Mouse (Mus musculus) stomach, postnatal 0 days (tissue): Measurements from ENCODE around the gene Catsperz. TPM values are rescaled to one million over a fixed set of nuclear protein-coding genes. Genes with fewer than 3 reads are reported as not detected.

Experiments
- ATAC-seq: fragments of 200-750 bp; cut with Nextera tagmentation; 2 replicates; pipeline ENCODE4 v1.8.0; 2017; ENCODE audit not compliant: low FRiP score, low TSS enrichment
- DNase-seq: peaks from one replicate; pipeline ENCODE4 v3.0.0-alpha.2; 2016; ENCODE audit warnings: low spot score
- H3K27ac ChIP-seq: fragments of 300-500 bp; sonication (generic); replicated peaks from 2 replicates; pipeline ENCODE4 v1.5.1; 2014; ENCODE audit warnings: mild to moderate bottlenecking, control low read depth
- H3K27me3 ChIP-seq: fragments of 300-500 bp; sonication (generic); 2 replicates; pipeline ENCODE4 v1.6.1; 2014; ENCODE audit warnings: low read length; ENCODE audit not compliant: control insufficient read depth, insufficient read depth
- H3K36me3 ChIP-seq: fragments of 300-500 bp; sonication (generic); 2 replicates; pipeline ENCODE4 v1.6.1; 2014; ENCODE audit warnings: low read length, mixed read lengths; ENCODE audit not compliant: control insufficient read depth, insufficient read depth
- H3K4me1 ChIP-seq: fragments of 300-500 bp; sonication (generic); replicated peaks from 2 replicates; pipeline ENCODE4 v1.6.1; 2014; ENCODE audit warnings: antibody characterized with exemption; ENCODE audit not compliant: control insufficient read depth, insufficient read depth
- H3K4me2 ChIP-seq: fragments of 300-500 bp; sonication (generic); replicated peaks from 2 replicates; pipeline ENCODE4 v1.6.1; 2014; ENCODE audit warnings: low read depth, mild to moderate bottlenecking, control low read depth, moderate library complexity
- H3K4me3 ChIP-seq: fragments of 300-500 bp; sonication (generic); 2 replicates; pipeline ENCODE4 v1.5.1; 2014; ENCODE audit warnings: low read depth, low read length, control low read depth
- H3K9ac ChIP-seq: fragments of 300-500 bp; sonication (generic); 2 replicates; pipeline ENCODE4 v1.6.1; 2014; ENCODE audit warnings: mild to moderate bottlenecking, low read length, control low read depth, mixed read lengths
- H3K9me3 ChIP-seq: fragments of 300-500 bp; sonication (generic); 2 replicates; pipeline ENCODE4 v1.6.1; 2016; ENCODE audit warnings: low read length; ENCODE audit not compliant: control insufficient read depth
- CTCF ChIP-seq: IDR thresholded peaks from 2 replicates; pipeline ENCODE4 v1.5.1; 2016; ENCODE audit warnings: antibody characterized with exemption, low read depth, mild to moderate bottlenecking, moderate library complexity
- EP300 ChIP-seq: optimal IDR thresholded peaks from 2 replicates; pipeline ENCODE3; 2016; ENCODE audit warnings: antibody characterized with exemption
- WGBS: fragments of 180-500 bp; shearing (Covaris S2); extraction: QIAGEN DNeasy Blood & Tissue Kit; methylation state at CpG from one replicate; pipeline ENCODE4 v1.1.7; 2014; 5-methylcytosine and 5-hydroxymethylcytosine counted together
- polyA plus RNA-seq: library from polyadenylated mRNA; unstranded; fragments of >200 nt; fragmentation: Nextera tagmentation; extraction: Ambion mirVana; gene quantifications from 2 replicates; pipeline ENCODE4 v1.2.1, GENCODE M21; 2015

The Catsperz gene
- polyA plus RNA-seq, 1 experiment from 2014 or later, result 4.5 TPM

- H3K4me3 ChIP-seq, result peak overlapping the region; percentile 75
- WGBS, result 39% methylated on average over 8 of the region's 8 CpGs
- H3K27me3 ChIP-seq, result no peaks in the 10 kb centered on the region
- peak overlapping the region; percentile 95 for H3K27ac ChIP-seq
- ATAC-seq, result no peak
- TF ChIP-seq EP300 (no peak), CTCF (no peak)
- peaks cover 10% of the 10 kb centered on the region for H3K4me1 ChIP-seq
- H3K9ac ChIP-seq, result peak overlapping the region; percentile 79
- peak overlapping the region; percentile 87 for H3K4me2 ChIP-seq
- no peaks in the 10 kb centered on the region for H3K36me3 ChIP-seq
- no peaks in the 10 kb centered on the region for H3K9me3 ChIP-seq
- DNase-seq, result peak; percentile 53
Measured at GRCm38 (mm10) chr19:6919876-6920740, 5.1 kb downstream of the Catsperz start.

- DNase-seq, result peak; percentile 13
- Histone ChIP-seq H3K27ac (no peak overlapping the region), H3K9me3 (no peaks in the 10 kb centered on the region), H3K4me1 (peaks cover 7% of the 10 kb centered on the region; the same call in 1 of the 2 replicates), H3K27me3 (no peaks in the 10 kb centered on the region), H3K36me3 (no peaks in the 10 kb centered on the region), H3K9ac (no peak overlapping the region), H3K4me2 (no peak overlapping the region), H3K4me3 (no peak overlapping the region)
- TF ChIP-seq EP300 (no peak), CTCF (no peak)
- ATAC-seq, result no peak
Measured at GRCm38 (mm10) chr19:6919431-6919830, 5.7 kb downstream of the Catsperz start.

- TF ChIP-seq CTCF, result no peak
- no peak for TF ChIP-seq EP300
- peak; percentile 15 for DNase-seq
- peaks cover 7% of the 10 kb centered on the region; the same call in 1 of the 2 replicates for H3K4me1 ChIP-seq
- 78% methylated on average over 4 of the region's 4 CpGs for WGBS
- no peak overlapping the region for H3K4me3 ChIP-seq
- H3K36me3 ChIP-seq, result no peaks in the 10 kb centered on the region
- H3K4me2 ChIP-seq, result no peak overlapping the region
- H3K9me3 ChIP-seq, result no peaks in the 10 kb centered on the region
- no peak overlapping the region for H3K9ac ChIP-seq
- no peaks in the 10 kb centered on the region for H3K27me3 ChIP-seq
- ATAC-seq, result no peak
- H3K27ac ChIP-seq, result no peak overlapping the region
Measured at GRCm38 (mm10) chr19:6918321-6918720, 6.9 kb downstream of the Catsperz start.

- Histone ChIP-seq H3K9me3 (no peaks in the 10 kb centered on the region), H3K4me2 (no peak overlapping the region), H3K4me1 (peaks cover 3% of the 10 kb centered on the region; the same call in 1 of the 2 replicates), H3K9ac (no peak overlapping the region), H3K27me3 (no peaks in the 10 kb centered on the region), H3K36me3 (peaks cover 11% of the 10 kb centered on the region), H3K4me3 (no peak overlapping the region), H3K27ac (no peak overlapping the region)
- TF ChIP-seq EP300, result no peak
- TF ChIP-seq CTCF, result no peak
- 62% methylated on average over 4 of the region's 4 CpGs for WGBS
- DNase-seq (no peak), ATAC-seq (no peak)
Measured at GRCm38 (mm10) chr19:6916496-6916895, 8.7 kb downstream of the Catsperz start.

GRCm38 (mm10) chr19:6915276-6915675 is 9.9 kb downstream of the Catsperz start:
- H3K9ac ChIP-seq, result no peak overlapping the region

GRCm38 (mm10) chr19:6914540-6914939 is 10.6 kb downstream of the Catsperz start:
- Histone ChIP-seq H3K27me3 (no peaks in the 10 kb centered on the region), H3K9me3 (no peaks in the 10 kb centered on the region), H3K4me1 (no peaks in the 10 kb centered on the region), H3K9ac (no peak overlapping the region), H3K4me3 (no peak overlapping the region), H3K36me3 (peaks cover 15% of the 10 kb centered on the region), H3K27ac (0 out of 2 replicates have a peak overlapping the region, but pooled peaks have one; percentile 18), H3K4me2 (no peak overlapping the region)
- TF ChIP-seq CTCF (no peak), EP300 (no peak)
- 93% methylated on average over 9 of the region's 9 CpGs for WGBS
- ATAC-seq, result no peak
- DNase-seq, result no peak

More at GRCm38 (mm10) chr19:6915276-6915675, 9.9 kb downstream of the Catsperz start:
- DNase-seq (no peak), ATAC-seq (no peak)
- H3K4me1 ChIP-seq, result peaks cover 3% of the 10 kb centered on the region; the same call in 1 of the 2 replicates
- H3K4me2 ChIP-seq, result no peak overlapping the region
- no peak for TF ChIP-seq CTCF
- no peak for TF ChIP-seq EP300
- H3K4me3 ChIP-seq, result no peak overlapping the region
- no peaks in the 10 kb centered on the region for H3K27me3 ChIP-seq
- 79% methylated on average over 4 of the region's 4 CpGs for WGBS
- no peak overlapping the region for H3K27ac ChIP-seq
- H3K9me3 ChIP-seq, result no peaks in the 10 kb centered on the region
- H3K36me3 ChIP-seq, result peaks cover 15% of the 10 kb centered on the region
